Mouse (Mus musculus): ENCODE results near the gene Tmem221.
"Not testable (repeated sequence)": the region's sequence is repeated elsewhere in the genome, so short reads cannot be mapped to it uniquely, and the experiment has no call there.

Tmem221 gene

DNA sequence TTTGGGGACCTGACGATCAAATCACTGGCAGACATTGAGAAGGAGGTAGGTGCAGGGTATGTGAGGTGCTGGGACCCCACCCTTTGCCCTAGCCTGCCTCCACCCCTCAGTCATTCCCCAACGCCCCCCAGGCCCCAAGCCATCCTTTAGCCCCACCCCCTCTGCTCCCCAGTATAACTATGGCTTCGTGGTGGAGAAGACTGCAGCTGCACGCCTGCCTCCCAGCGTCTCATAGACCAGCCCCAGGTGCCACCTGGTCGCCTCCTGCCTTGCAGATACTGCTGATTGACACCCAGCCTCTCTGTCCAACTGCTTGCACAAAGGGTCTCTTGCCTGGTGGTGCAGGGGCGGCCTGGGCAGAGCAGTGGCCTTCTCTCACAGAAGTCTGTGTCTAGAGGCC lies 11.1 kb downstream of the Tmem221 start:
- DNase-seq (ENCODE audit: low spot score) = no peak

DNA sequence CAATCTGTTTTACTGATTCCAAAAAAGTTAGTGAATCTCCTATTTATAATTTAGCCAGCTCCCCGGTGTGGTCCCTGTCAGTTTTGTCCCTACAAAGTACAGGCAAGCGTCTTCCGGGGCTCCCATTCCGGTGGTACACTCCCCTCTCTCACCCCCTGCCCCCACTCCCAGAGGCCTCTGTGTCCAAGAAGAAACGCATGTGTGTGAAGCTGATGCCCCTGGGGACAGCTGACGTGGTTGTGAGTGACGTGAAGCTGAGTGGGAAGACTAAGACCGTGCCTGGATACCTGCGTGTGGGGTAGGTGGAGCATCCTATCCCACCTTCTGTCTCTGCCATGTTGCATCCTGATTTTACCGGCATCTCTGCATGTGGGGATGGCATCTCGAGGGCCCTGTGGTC lies 13.6 kb downstream of the Tmem221 start:
- DNase-seq (ENCODE audit: low spot score) = no peak

DNA sequence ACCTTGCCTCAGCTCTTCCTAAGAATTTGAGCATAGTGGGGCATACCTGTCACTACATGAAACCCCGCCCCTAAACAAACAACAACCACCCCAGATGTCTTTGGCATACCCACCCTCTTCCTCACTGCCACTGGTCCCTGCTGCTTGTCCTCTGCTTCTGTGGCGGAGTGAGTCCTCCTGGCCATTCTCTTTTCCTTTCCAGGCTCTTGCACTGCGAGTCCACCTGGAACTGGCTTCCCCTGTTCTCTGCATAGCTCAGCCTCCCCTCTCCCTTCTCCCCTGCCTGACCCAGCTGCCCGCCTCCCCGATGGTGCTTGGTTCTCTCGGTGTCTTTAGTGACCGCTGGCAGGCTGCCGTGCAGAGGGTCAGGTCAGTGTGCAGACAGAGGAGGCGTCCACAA lies 14.9 kb downstream of the Tmem221 start:
- no peak for DNase-seq (ENCODE audit: low spot score)

DNA sequence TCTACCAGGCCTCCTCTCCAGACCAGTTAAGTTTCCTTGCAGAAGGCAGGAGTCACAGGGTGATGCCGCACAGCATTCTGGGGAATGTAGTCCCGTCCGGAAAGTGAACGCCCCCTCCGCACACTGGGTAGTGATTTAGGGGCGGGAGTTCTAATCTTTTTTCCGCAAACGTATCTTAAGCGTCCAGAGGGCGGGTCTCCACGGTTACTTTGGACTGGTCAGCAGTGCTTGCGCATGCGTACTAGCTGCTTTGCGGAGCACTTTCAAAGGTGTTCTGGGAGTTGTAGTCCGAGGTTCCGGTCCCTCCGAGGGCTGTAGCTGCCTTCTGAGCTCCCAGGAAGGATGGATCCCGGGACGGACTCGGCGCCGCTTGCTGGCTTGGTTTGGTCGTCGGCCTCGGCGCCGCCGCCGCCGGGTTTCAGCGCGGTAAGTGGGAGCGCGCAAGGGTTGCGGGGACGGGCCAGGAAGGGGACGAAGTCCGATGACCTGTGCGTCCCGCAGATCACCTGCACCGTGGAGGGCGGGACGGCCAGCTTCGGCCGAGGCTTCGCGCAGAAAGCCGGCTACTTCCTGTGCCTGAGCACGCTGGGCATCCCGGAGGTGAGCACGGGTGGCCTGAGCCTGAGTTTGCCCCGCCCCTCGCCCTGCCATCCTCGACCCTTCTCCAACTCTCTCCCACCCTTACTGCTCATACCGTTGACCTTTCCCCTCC lies 15.9 kb downstream of the Tmem221 start, which contains the start of gene Mvb12a:
Mvb12a (plus strand) TSS at position 291 of the 712 bp plus-strand sequence.
- DNase-seq (ENCODE audit: low spot score) = peak; percentile 99

DNA sequence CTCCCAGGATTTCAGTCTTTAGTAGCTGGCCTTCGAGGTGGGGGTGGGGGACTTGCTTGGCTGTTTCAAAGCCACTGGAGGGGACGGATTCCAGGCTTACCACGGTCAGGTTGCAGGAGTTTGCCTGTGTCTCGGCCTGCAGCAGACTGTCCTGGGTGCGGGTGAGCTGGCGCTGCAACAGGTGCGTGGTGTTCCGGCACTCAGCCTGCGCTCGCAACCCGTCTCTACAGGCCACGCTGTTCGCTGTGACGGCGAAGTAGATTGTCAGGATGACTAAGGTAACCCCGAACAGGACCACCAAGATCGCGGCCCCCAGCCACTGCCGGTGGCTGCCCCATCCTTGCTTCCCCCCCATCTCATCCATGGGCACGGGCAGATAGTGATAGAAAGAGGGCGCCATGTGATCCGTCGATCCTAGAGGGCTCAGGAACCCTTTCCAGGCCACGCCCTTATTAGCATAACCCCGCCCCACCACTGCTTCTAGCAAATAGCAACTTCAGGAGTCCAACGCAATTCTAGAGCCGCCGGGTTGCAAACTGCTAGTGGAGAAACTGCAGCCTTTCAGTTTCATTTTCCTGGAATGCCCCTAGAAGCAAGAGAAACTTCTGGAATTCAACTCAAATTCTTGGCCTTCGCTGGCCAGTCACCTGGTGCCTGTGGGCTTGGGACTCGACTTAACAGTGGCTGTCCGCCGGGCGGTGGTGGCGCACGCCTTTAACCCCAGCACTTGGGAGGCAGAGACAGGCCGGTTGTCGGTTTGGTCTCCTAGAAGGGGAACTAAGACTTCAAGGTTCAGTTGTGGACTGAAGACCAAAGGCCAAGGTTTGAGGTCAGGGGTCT lies 21.4 kb downstream of the Tmem221 start, which contains the start of gene Bst2:
Bst2 (minus strand) TSS at position 429 of the 840 bp plus-strand sequence.
- DNase-seq (ENCODE audit: low spot score) = peak; percentile 96

DNA sequence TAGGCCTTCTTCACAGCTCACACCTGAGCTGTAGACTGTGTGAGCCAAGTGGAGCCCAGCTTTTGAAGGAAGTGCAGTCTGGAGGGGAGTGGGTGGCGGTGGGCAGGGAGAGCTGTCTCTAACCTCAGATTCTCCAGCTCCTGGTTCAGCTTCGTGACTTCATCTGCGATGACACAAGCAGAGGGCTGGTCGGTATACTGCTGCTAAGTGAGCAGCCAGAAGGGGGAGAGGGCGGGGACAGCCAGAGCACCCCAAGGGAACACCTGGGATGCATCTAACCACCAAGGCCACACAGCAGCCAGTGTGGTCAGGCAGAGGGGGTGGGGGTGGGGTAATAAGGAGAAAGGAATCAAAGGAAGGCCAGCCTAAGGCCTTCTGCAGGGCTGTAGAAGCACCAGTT lies 23.0 kb downstream of the Tmem221 start:
- no peak for DNase-seq (ENCODE audit: low spot score)

DNA sequence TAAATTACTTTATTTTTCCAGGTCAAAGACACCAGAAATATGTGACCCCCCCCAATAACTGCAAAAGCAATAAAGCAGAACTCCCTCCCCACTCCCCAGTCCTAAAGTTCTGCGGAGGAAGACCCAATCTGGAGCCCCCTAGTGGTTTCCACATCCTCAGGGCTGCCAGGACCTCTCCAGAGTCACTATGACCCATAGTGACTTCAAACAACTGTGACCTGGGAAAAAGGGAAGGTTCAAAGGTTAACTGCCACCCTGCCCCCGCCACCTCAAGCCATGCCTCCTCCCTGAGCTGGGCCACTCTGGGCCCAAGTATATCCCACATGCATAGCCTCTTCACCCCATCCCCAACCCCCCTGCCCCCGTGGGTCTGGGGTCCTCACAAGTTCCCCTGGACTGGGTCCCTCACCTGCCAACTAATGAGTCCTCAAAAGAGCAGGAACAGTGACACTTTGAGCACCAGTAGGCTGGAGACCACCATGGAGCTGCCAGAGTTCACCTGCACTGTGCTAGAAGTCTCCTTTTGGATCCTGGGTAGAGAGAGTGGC lies 24.3 kb downstream of the Tmem221 start:
- no peak for DNase-seq (ENCODE audit: low spot score)

DNA sequence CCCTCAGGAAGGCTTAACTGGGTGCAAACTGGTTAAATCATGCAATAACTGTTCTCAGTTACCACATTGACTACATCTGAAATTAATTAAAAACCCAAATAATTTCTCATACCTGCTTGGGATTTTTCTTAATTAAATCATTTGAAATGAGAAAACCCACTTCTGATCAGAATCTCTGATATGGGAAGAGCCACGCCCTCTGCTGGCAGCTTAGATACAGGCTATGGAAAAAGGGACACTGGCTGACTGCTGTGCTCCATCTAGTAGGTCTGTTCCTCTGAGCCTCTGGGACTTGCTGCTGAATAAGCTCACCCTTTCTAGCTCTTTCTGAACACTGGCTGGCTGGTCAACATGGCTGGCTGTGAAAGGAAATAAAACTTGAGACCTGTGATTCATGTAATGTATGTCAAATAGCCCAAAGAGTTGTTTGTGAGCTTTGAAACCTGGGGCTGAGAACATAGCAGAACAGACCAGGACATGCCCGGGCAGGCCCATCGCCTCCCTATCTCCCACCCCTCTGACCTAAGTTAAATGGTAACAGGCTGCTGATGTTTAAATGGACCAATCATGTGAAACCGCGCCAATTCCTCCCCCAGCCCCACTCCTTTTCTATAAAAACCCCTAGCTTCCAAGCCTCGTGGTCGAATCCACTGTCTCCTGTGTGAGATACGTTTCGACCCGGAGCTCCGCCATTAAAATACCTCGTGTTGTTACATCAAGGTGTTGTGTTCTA lies 27.8 kb downstream of the Tmem221 start:
- not testable (repeated sequence) for DNase-seq (ENCODE audit: low spot score)

DNA sequence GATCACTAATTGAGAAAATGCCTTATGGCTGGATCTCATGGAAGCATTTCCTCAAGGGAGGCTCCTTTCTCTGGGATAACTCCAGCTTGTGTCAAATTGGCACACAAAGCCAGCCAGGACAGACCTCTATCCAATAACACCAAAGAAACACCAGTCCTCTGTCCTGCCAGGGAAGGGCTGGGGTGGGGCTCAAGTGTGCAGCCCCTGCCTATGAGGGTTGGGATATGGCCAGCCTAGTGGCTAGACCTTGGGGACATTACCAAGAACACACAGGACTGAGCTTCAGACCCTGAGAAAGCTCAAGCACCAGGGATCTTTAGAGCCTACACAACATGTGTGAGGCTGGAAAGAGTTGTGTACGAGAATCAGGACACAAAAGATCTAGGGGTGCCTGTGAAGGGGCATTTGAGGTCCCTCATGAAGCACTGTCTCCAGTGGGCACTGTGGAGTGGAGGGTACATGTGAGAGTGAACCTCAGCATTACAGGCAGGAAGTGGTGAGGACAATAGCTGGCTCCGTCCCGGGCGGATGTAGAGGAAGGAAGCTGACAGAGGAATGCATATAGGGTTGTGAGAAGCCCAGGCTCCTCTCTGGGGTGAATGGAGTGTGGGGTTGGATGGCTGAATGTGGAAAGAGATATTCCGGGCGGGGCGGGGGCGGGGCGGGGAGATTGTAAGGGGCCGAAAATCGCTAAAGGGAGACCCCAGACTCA lies 30.2 kb downstream of the Tmem221 start:
- DNase-seq (ENCODE audit: low spot score) = peak; percentile 66

DNA sequence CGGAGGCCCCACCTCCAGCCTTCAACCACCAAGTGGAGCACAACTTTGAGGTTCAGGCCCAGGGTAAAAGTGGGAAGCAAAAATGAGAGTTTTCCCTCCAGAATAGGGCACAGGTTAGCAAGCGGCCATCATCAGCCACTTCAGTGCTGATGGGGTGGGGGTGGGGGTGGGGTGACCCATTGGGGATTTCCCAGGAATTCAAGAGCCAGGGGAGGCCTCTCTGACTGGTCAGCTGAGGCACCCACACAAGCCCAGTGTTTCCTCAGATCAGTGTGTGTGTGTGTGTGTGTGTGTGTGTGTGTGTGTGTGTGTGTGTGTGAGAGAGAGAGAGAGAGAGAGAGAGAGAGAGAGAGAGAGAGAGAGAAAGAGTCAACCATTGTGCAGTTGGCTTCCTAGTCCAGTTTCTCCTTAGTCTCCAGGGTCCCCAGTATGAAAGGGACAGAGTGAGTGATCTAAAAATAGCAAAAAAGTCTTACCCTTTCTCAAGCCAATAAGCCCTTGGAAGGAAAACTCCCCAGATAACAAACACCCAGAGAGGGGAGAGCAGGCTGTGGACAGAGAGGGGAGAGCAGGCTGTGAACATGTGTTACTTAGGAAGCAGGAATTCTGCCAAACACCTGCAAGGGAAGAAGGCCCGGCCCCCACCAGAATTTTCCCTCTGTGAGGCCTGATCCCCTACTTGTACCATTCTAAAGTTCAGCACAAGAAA lies 31.4 kb downstream of the Tmem221 start:
- DNase-seq (ENCODE audit: low spot score) = no peak

DNA sequence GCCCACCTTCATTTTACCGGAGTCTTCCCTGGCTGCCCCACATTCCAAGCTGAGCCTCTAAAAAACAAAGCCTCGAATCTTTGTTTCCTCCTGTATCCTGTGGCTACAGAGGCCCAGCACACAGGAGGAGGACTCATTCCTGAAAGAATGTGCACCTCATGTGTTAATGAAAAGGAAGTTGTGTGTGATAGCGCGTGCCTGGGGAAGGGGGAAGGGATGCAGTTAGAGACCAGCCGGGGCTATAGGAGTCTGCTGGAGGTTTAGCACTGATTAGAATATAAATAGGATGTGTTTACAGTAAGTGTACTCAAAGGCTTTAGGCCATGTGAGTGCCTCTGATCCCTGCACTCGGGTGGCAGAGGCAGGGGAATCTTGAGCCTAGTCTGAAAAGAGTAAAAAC lies 32.4 kb downstream of the Tmem221 start:
- no peak for DNase-seq (ENCODE audit: low spot score)

DNA sequence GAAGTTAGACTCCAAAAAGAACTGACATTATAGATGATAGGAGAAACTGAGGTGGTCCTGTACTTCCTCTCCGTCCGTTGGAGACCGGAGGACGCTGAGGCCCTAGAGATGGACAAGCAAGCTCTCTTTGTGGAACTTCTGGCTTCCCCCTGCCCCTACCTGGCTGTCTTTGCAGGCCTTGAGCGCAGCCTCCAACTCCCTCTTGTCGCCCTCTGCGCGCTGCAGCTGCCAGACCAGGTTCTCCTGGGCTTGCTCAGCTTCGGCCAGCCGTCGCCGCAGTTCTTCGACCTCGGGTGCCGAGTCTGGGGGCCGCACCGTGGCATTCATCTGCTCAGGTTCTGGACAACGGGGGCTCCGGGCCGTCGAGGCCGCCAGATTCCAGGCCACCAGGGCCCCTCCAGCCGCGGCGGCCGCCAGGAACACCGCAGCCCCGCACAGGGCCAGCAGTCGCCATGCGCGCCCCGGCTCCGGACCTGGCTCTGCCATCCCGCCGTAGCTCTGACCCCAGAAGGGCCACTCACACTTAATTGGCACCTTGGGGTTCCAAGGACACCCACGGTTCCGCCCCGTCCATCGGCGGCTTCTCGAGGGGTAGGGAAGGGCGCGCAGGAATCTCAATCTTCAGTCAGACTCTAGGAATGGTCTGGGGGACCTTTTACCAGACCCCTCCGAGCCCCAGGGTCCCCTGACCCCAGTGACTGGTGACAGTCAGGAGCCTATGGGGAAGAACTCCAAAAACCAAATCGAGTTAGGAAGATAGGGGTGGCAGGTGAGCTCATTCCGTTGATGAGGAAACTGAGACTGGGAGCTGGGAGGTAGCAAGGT lies 33.2 kb downstream of the Tmem221 start, which contains the start of gene Ccdc194:
Ccdc194 (minus strand) TSS at position 486 of the 825 bp plus-strand sequence.
- DNase-seq (ENCODE audit: low spot score) = no peak

DNA sequence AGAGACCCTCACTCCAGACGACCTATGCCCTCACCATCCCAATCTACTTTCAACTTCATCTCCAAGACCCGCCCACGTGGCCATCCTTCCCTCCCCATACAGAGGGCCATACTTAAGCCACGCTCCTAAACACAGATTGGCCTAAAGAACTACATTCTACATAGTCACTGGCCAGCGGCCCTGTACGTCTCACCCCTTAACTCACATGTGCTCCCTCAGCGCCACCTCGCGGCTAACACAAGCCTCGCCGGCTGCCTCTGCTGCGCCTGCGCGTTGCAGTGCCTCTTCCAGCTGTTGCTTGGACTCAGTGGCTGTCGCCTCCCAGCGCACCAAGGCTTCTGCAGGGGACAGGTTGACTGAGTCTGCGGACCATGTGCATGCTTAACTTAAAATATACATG lies 37.0 kb downstream of the Tmem221 start:
- DNase-seq (ENCODE audit: low spot score) = peak; percentile 94

DNA sequence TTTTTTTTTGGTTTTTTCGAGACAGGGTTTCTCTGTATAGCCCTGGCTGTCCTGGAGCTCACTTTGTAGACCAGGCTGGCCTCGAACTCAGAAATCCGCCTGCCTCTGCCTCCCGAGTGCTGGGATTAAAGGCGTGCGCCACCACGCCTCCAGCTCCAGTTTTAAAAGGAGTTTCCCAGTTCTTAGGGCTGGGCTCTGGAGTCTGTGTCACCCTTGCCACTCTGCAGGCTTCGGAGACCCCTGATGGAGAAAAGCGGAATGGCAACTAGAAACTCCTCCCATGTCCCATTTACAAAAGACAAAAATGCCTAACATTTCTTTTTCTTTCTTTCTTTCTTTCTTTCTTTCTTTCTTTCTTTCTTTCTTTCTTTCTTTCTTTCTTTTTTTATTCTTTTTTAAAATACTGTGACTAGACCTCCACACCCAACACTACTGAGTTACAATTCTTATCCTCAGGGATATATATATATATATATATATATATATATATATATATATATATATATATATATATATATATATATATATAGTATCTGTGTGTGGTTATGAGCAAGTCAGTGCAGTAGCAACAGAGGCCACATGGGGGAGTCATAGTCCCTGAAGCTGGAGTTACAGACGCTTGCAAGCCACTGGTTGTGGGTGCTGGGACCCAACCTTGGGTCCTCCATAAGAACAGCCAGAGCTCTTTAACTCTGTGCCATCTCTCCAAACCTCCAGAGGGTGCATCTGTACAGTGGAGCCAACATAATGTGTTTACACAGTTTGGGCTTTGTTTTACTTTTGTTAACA lies 39.4 kb downstream of the Tmem221 start:
- peak; percentile 72 for DNase-seq (ENCODE audit: low spot score)

DNA sequence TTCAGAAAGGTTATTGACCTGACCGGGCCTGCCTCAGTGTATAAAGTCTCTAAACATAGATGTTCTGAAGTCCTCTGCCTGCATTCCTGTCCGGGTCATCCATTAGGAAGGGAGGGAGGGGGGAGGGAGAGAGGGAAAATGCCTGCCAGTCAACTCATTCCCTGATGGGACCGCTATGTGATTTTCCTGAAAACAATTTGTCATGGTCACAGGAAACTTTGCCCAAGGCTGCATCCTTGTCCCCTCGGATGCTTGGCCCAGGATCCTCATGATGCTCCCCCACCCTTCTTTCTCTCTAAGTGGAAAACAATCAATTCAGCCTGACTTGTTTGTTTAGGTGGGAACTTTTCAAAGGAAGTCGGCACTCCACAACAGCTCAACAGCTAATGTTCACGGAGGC lies 41.9 kb downstream of the Tmem221 start:
- peak; percentile 69 for DNase-seq (ENCODE audit: low spot score)

DNA sequence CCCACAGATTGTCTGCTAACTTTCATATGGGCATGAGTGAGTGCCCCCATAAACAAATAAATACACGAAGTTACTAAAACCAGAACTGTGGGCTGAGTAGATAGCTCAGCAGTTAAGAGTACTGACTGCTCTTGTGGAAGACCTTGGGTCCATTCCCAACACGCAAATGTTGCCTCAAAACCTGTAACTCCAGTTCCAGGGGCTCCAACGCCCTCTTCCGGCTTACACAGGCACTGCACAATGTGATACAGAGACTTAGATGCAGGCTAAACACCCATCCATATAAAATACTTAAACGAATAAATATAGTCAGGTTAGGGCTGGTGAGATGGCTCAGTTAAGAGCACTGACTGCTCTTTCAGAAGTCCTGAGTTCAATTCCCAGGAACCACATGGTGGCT lies 43.6 kb downstream of the Tmem221 start:
- no peak for DNase-seq (ENCODE audit: low spot score)

DNA sequence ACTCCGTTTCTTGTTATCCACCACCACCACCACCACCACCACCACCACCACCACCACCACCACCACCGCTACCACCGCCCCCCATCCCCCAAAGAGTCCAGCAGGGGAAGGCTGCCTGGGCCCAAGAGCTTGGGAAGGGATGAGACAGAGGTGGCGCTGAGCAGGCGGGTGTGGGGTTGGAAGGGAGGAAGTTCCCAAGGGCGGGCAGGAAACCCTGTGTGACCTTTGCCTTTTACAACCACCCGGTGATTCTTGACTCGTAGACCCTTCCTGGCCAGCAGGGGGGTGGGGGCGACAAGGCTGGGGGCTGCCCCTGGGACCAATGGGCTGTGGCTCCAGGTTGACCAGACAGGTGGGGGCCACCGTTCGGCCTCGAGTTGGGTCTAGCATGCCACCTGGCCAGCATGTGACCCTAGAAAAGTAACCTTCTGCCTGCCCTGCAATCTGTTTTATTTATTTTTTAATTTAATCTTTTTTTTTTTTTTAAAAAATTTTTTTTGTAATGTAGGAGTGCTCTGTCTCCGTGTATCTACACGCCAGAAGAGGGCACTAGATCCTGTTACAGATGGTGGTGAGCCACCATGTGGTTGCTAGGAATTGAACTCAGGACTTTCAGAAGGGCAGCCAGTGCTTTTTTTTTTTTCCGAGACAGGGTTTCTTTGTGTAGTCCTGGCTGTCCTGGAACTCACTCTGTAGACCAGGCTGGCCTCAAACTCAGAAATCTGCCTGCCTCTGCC lies 45.5 kb downstream of the Tmem221 start:
- no peak for DNase-seq (ENCODE audit: low spot score)

DNA sequence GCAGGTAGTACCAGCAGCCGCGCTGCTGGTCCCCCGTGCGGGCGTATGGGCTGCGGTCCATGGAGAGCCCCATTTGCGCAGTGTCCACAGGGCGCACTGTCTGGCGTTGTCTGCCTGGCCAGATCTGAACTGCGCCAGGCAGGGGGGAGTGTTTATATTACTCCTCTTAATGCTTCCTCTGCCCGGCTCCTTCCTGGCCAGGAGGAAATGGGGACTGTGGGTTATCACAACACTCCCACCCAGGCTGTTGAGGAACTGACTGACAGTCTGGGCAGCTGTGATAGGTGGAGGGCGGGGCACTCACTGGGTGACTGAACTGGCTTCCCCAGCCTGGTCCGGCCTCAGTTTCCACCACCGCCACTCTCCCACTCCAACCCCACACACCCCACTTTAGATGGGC lies 47.0 kb downstream of the Tmem221 start, which contains the start of gene Plvap:
Plvap (minus strand) TSS at position 109 of the 400 bp plus-strand sequence.
- DNase-seq (ENCODE audit: low spot score) = peak; percentile 75

All from lung, postnatal 25 days (tissue).